Mouse (Mus musculus): ENCODE measurements around the gene Map2k3. TPM values are rescaled to one million over a fixed set of nuclear protein-coding genes. Genes with fewer than 3 reads are reported as not detected.
A peak's percentile ranks its signal among the peaks of the same experiment; 100 is the strongest.

Map2k3 gene
- polyA plus RNA-seq, 1 experiment from 2014 or later = 86.4 TPM

DNA sequence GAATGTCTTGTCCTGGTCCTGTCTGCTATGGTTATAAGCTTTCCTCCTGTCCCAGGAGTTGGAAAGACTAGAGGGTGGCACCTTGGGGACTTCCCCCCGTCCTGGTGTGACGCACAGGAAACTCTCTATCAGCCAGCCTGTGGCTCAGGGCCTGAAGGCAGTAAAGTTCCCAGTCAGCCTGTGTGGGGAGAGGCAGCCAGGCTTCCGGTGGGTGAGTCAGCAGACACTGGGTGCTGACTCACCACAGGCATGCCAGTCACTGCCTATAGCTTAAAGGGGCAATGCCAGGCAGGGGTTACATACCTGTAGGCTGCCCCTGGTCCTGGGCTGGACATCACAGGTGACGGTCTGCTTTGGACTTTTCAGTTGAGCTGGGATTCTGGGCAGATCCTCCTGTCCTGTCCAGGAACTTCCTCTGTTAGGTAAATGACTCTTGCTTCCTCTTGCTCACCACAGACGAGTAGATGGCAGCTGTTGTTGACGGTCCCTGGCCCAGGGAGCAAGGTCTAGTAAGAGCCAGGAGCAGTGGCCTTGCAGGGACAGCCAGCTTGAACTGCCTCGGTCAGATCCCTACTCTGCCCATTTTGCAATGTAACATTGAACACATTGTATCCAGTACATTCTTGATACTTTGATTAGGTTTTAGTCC, 3.6 kb downstream of the Map2k3 start:
- peaks cover 30% of the 10 kb centered on the region for H3K4me1 ChIP-seq (replicated peaks; ENCODE audit: control insufficient read depth, insufficient read depth, low read length)
- ATAC-seq = peak; percentile 86
- no peaks in the 10 kb centered on the region for H3K27me3 ChIP-seq (replicated peaks; ENCODE audit: control insufficient read depth, insufficient read depth, low read length)
- H3K9me3 ChIP-seq (ENCODE audit: control insufficient read depth) = no peaks in the 10 kb centered on the region
- H3K36me3 ChIP-seq (ENCODE audit: control insufficient read depth, insufficient read depth) = no peaks in the 10 kb centered on the region; the same call in 1 of the 2 replicates
- 30% methylated on average over 7 of the region's 7 CpGs for WGBS
- H3K4me3 ChIP-seq (ENCODE audit: low read depth, low read length) = no peak overlapping the region
- peak overlapping the region; percentile 52 for H3K4me2 ChIP-seq (replicated peaks; ENCODE audit: low read depth)
- 0 out of 2 replicates have a peak overlapping the region, but pooled peaks have one; percentile 2 for H3K9ac ChIP-seq (ENCODE audit: low read depth, low read length)
- H3K27ac ChIP-seq (ENCODE audit: low read depth, low read length) = peak overlapping the region; percentile 89
- TF ChIP-seq CTCF (IDR thresholded peaks at IDR 0.05; ENCODE audit: low read depth) = no peak

DNA sequence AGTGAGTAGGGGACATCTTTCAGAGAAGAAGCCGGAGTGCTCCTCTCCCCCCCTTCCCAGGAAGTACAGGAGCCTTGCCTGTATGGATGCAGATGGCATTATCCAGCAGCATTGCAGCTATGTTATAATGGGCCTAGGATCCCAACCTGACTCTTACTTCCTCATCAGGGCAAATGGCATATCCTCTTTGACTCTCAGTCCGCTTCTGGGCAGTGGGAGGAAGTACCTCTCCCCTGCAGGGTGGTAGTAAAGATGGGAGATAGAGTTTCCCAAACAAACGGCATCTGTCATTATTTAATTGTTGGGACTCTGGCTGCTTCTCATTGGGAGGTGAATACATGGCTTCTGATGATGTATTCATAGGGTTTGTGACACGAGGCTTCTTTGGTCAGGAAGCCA, 4.1 kb downstream of the Map2k3 start:
- H3K36me3 ChIP-seq (ENCODE audit: control insufficient read depth, insufficient read depth) = no peaks in the 10 kb centered on the region; the same call in 1 of the 2 replicates
- peak overlapping the region; percentile 89 for H3K27ac ChIP-seq (ENCODE audit: low read depth, low read length)
- H3K4me3 ChIP-seq (ENCODE audit: low read depth, low read length) = no peak overlapping the region
- H3K27me3 ChIP-seq (replicated peaks; ENCODE audit: control insufficient read depth, insufficient read depth, low read length) = no peaks in the 10 kb centered on the region
- 0 out of 2 replicates have a peak overlapping the region, but pooled peaks have one; percentile 2 for H3K9ac ChIP-seq (ENCODE audit: low read depth, low read length)
- H3K4me2 ChIP-seq (replicated peaks; ENCODE audit: low read depth) = peak overlapping the region; percentile 52
- no peaks in the 10 kb centered on the region for H3K9me3 ChIP-seq (ENCODE audit: control insufficient read depth)
- H3K4me1 ChIP-seq (replicated peaks; ENCODE audit: control insufficient read depth, insufficient read depth, low read length) = peaks cover 35% of the 10 kb centered on the region
- 63% methylated on average over 4 of the region's 4 CpGs for WGBS
- TF ChIP-seq CTCF (IDR thresholded peaks at IDR 0.05; ENCODE audit: low read depth) = no peak
- ATAC-seq = no peak

DNA sequence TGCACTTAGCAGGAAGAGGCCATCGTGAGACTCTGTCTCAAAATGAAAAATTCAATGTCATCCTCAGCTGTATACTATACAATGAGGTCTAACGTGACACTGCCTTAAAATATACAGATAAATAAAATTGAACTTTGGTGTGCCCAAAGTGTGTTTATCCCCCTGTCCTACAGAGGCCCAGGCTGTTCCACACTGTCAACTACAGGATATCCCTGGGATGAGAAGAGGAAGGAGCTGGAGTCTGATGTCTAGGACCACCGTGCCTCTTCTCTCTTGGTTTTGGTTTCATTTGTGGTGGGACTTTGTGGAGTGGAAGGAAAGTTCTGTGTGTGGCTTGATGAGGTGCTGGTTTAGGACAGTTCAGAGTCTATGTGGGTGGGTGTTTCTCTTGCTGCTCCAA, 5.8 kb downstream of the Map2k3 start:
- Histone ChIP-seq H3K27me3 (replicated peaks; ENCODE audit: control insufficient read depth, insufficient read depth, low read length) (no peaks in the 10 kb centered on the region), H3K36me3 (ENCODE audit: control insufficient read depth, insufficient read depth) (peaks cover 6% of the 10 kb centered on the region; the same call in 1 of the 2 replicates), H3K4me2 (replicated peaks; ENCODE audit: low read depth) (no peak overlapping the region), H3K9ac (ENCODE audit: low read depth, low read length) (no peak overlapping the region), H3K27ac (ENCODE audit: low read depth, low read length) (peak overlapping the region; percentile 50; the same call in 1 of the 2 replicates), H3K9me3 (ENCODE audit: control insufficient read depth) (no peaks in the 10 kb centered on the region), H3K4me1 (replicated peaks; ENCODE audit: control insufficient read depth, insufficient read depth, low read length) (peaks cover 38% of the 10 kb centered on the region), H3K4me3 (ENCODE audit: low read depth, low read length) (no peak overlapping the region)
- WGBS = 50% methylated on average over 3 of the region's 3 CpGs
- TF ChIP-seq CTCF (IDR thresholded peaks at IDR 0.05; ENCODE audit: low read depth) = no peak
- ATAC-seq = no peak

DNA sequence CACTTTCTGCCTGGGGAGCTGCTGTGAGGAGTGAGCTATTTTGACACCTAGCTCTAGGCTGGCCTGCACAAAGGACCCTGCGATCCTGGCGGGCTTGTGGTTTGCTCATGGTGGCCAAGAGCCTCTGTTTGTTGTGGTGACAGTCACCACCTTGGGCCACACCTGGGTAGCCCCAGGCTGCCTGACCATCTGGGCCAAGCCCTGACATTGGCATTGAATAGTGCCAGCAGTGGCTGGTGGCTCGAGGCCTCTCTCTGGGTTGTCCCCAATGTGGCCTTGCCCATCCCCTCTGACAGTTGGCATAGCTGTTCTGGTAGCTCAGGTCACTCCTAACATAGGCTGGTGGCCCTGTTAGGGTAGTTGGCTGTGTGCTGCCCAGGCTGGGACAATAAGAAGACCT, 7.7 kb downstream of the Map2k3 start:
- Histone ChIP-seq H3K4me1 (replicated peaks; ENCODE audit: control insufficient read depth, insufficient read depth, low read length) (peaks cover 36% of the 10 kb centered on the region), H3K36me3 (ENCODE audit: control insufficient read depth, insufficient read depth) (peaks cover 24% of the 10 kb centered on the region; the same call in 1 of the 2 replicates), H3K4me2 (replicated peaks; ENCODE audit: low read depth) (no peak overlapping the region), H3K9ac (ENCODE audit: low read depth, low read length) (no peak overlapping the region), H3K9me3 (ENCODE audit: control insufficient read depth) (no peaks in the 10 kb centered on the region), H3K4me3 (ENCODE audit: low read depth, low read length) (no peak overlapping the region), H3K27ac (ENCODE audit: low read depth, low read length) (no peak overlapping the region), H3K27me3 (replicated peaks; ENCODE audit: control insufficient read depth, insufficient read depth, low read length) (no peaks in the 10 kb centered on the region)
- 75% methylated on average over 3 of the region's 3 CpGs for WGBS
- TF ChIP-seq CTCF (IDR thresholded peaks at IDR 0.05; ENCODE audit: low read depth) = no peak
- ATAC-seq = no peak

DNA sequence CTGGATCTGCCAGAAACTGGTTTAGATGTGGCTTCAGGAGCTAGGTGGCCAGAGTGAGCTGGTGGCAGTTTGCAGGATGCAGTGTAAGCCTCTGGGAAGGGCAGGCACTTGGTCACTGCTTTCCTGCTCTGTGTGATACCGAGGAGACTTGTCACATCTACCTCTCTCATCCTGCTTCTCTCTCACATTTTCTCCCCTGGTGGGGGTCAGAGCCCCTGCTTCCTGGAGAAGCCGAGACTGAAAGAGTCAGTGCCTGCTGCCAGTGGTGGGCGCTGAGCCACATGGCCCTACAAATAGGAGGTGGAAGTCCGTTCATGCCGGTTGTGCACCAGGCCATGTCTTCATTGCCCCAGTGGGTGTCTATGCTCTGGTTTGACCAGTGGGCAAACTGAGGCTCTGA, 8.7 kb downstream of the Map2k3 start:
- Histone ChIP-seq H3K36me3 (ENCODE audit: control insufficient read depth, insufficient read depth) (peaks cover 29% of the 10 kb centered on the region; the same call in 1 of the 2 replicates), H3K4me3 (ENCODE audit: low read depth, low read length) (no peak overlapping the region), H3K9me3 (ENCODE audit: control insufficient read depth) (no peaks in the 10 kb centered on the region), H3K9ac (ENCODE audit: low read depth, low read length) (no peak overlapping the region), H3K4me2 (replicated peaks; ENCODE audit: low read depth) (no peak overlapping the region), H3K4me1 (replicated peaks; ENCODE audit: control insufficient read depth, insufficient read depth, low read length) (peaks cover 36% of the 10 kb centered on the region), H3K27ac (ENCODE audit: low read depth, low read length) (peak overlapping the region; percentile 74; the same call in 1 of the 2 replicates), H3K27me3 (replicated peaks; ENCODE audit: control insufficient read depth, insufficient read depth, low read length) (no peaks in the 10 kb centered on the region)
- WGBS = 83% methylated on average over 5 of the region's 5 CpGs
- ATAC-seq = no peak
- TF ChIP-seq CTCF (IDR thresholded peaks at IDR 0.05; ENCODE audit: low read depth) = no peak

DNA sequence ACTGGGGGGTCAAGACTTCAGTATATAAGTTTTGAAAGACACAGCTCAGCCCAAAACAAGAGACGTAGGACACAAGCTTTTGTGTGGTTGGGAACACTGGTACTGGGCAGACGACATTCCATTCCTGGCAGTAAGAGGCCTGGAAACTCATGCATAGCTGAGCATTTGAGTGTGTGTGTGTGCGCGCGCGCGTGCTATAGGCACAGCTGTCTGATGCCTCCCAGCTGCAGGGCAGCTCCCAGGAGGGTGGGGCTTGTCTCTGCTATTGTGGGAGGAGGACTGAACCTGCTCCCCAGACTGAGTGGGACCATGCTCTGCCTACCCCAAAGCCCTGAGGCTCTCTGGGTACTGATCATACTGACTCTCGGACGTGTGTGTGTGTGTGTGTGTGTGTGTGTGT, 9.5 kb downstream of the Map2k3 start:
- H3K27me3 ChIP-seq (replicated peaks; ENCODE audit: control insufficient read depth, insufficient read depth, low read length) = no peaks in the 10 kb centered on the region
- no peak overlapping the region for H3K4me3 ChIP-seq (ENCODE audit: low read depth, low read length)
- peak overlapping the region; percentile 52 for H3K4me2 ChIP-seq (replicated peaks; ENCODE audit: low read depth)
- WGBS = 32% methylated on average over 9 of the region's 9 CpGs
- no peaks in the 10 kb centered on the region for H3K9me3 ChIP-seq (ENCODE audit: control insufficient read depth)
- H3K36me3 ChIP-seq (ENCODE audit: control insufficient read depth, insufficient read depth) = peaks cover 37% of the 10 kb centered on the region
- no peak for TF ChIP-seq CTCF (IDR thresholded peaks at IDR 0.05; ENCODE audit: low read depth)
- H3K4me1 ChIP-seq (replicated peaks; ENCODE audit: control insufficient read depth, insufficient read depth, low read length) = peaks cover 28% of the 10 kb centered on the region
- H3K27ac ChIP-seq (ENCODE audit: low read depth, low read length) = peak overlapping the region; percentile 74
- no peak overlapping the region; the same call in 1 of the 2 replicates for H3K9ac ChIP-seq (ENCODE audit: low read depth, low read length)
- peak; percentile 55 for ATAC-seq
